Mouse (Mus musculus) midbrain, embryonic 10.5 days (tissue): Measurements from ENCODE around the gene Abhd17b. TPM values are rescaled to one million over a fixed set of nuclear protein-coding genes. Genes with fewer than 3 reads are reported as not detected.

Experiments used
- DNase-seq: peaks from one replicate; pipeline ENCODE4 v3.0.0-alpha.2; 2017; ENCODE audit warnings: low spot score
- H3K27ac ChIP-seq: fragments of 300-500 bp; sonication (generic); replicated peaks from 2 replicates; pipeline ENCODE4 v1.5.1; 2016; ENCODE audit warnings: mild to moderate bottlenecking
- H3K27me3 ChIP-seq: fragments of 300-500 bp; sonication (generic); 2 replicates; pipeline ENCODE4 v1.6.1; 2016; ENCODE audit warnings: low read depth, mild to moderate bottlenecking; ENCODE audit not compliant: poor library complexity, severe bottlenecking
- H3K36me3 ChIP-seq: fragments of 300-500 bp; sonication (generic); 2 replicates; pipeline ENCODE4 v1.6.1; 2016; ENCODE audit warnings: mild to moderate bottlenecking, moderate library complexity
- H3K4me1 ChIP-seq: fragments of 300-500 bp; sonication (generic); 2 replicates; pipeline ENCODE4 v1.6.1; 2016
- H3K4me3 ChIP-seq: fragments of 300-500 bp; sonication (generic); 2 replicates; pipeline ENCODE4 v1.5.1; 2016; ENCODE audit warnings: mild to moderate bottlenecking, moderate library complexity
- H3K9me3 ChIP-seq: fragments of 300-500 bp; sonication (generic); replicated peaks from 2 replicates; pipeline ENCODE4 v1.6.1; 2016; ENCODE audit warnings: mild to moderate bottlenecking
- WGBS: fragments of 180-500 bp; shearing (Covaris S2); methylation state at CpG from one replicate; pipeline ENCODE4 v1.1.7; 2016; 5-methylcytosine and 5-hydroxymethylcytosine counted together
- polyA plus RNA-seq: library from polyadenylated mRNA; unstranded; fragments of >200 nt; fragmentation: Nextera tagmentation; extraction: Ambion mirVana; gene quantifications from 2 replicates; pipeline ENCODE4 v1.2.1, GENCODE M21; 2016

Gene Abhd17b
- polyA plus RNA-seq, 1 experiment from 2014 or later: 36.4 TPM

DNA sequence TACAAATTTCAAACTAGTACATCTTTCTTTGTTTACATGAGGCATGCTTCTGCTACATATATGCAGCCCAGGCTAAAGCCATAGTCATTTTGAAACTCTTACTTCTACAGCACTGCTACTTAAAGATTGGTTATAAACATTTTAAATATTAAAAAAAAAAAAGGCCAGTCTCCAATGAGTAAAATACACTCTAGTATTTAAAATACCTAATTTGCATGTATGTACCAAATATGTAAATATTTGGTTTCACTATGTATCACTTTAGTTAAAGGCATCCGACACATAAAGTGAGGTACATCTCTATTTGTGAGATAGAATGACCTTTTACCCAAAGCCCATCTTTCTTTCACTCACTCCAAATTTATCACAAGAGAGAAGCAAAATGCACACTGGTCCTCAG is 24.0 kb upstream of the Abhd17b start:
- Histone ChIP-seq H3K4me1 (peaks cover 19% of the 10 kb centered on the region), H3K9me3 (no peaks in the 10 kb centered on the region), H3K27me3 (no peaks in the 10 kb centered on the region), H3K27ac (no peak overlapping the region), H3K4me3 (no peak overlapping the region), H3K36me3 (no peaks in the 10 kb centered on the region)
- no peak for DNase-seq
- 98% methylated on average over 1 of the region's 1 CpGs for WGBS

DNA sequence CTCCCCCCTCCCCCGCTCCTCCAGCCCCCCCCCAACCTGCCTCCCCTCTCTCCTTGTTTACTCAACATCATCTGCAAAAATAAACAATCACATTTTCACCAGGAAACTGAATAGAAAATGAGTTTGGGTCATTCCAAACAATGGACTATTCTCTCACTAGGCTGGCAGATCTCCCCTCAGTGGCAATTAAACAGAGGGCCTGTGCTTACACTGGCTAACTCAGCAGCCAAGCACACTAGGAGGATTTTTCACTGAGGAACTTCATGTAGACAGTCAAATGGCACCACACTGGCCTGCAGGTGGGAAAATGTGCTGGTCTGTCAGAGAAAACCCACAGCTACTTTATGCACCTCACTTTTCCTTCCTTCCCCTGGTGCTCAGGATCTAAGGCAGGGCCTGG is 23.5 kb upstream of the Abhd17b start:
- no peak for DNase-seq
- Histone ChIP-seq H3K27me3 (no peaks in the 10 kb centered on the region), H3K4me1 (peaks cover 19% of the 10 kb centered on the region), H3K36me3 (no peaks in the 10 kb centered on the region), H3K4me3 (no peak overlapping the region), H3K27ac (no peak overlapping the region), H3K9me3 (no peaks in the 10 kb centered on the region)
- WGBS: 67% methylated on average over 1 of the region's 1 CpGs

DNA sequence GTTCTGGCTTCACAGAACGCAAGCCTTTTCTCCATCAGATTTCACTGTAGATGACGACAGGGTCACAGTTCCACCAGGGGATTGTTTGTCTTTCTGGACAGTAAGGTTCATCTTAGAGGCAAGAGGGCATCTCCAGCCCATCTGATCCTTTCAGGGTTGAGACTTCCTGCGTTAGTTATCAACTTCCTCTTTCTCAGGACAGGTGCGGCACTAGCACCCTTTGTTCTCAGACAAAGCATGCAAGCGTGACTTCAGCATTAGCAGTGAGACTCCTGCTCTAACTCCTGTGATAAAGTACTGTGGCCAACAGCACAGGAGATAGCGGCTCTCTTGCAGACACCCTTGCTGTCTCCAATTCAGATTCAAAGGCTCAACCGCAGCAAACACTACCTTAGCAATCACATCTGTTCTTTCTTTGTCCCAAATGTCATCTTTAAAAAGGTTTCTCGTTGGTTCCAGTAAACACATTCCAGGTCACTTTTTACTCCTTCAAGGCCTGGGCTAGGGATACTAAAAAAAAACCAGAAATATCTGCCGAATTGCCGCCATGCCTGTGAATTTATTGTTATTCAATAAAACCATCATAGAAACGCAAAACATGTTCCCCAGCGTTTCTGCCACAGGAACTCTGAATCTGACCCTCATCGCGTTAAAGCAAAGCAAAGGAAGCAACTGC is 22.2 kb upstream of the Abhd17b start:
- no peaks in the 10 kb centered on the region for H3K9me3 ChIP-seq
- WGBS: 79% methylated on average over 14 of the region's 14 CpGs
- H3K27ac ChIP-seq: 0 out of 2 replicates have a peak overlapping the region, but pooled peaks have one; percentile 23
- H3K4me3 ChIP-seq: no peak overlapping the region
- no peak for DNase-seq
- no peaks in the 10 kb centered on the region for H3K36me3 ChIP-seq
- no peaks in the 10 kb centered on the region for H3K27me3 ChIP-seq
- H3K4me1 ChIP-seq: peaks cover 19% of the 10 kb centered on the region

DNA sequence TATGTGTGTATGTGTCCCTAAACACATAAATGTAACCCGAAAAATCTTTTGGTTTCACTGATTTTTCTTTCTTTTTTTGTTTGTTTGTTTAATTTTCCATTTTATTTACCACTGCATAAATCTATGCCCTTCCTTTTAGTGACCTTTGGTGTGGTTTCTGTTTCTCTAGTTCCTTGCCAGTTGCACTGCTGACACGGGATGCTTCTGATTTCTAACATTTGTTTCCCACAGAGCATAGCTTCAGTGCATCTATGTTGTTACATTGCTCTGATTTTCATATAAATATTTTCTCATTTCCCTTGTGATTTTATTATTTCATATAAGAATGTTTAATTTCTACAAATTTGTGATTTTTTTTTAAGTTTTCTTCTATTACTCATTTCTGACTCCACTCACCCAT is 17.6 kb upstream of the Abhd17b start:
- WGBS: 94% methylated on average over 2 of the region's 2 CpGs

DNA sequence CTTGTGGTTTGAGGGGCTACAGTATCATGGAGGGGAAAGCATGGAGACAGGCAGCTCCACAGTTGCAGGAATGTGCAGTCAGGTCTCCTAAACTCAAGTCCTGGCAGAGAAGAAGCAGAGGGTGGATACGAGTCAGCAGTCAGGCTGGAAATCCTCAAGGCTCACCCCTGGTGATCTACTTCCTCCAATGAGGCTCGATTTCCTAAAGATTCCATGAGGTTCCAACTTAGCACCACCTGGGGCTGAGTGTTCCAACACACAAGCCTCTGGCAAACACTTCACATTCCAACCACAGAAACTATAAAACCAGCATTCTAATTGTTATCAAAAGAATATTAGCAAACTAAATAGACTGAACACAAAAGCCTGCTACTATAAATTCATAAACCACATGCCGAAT is 16.1 kb upstream of the Abhd17b start:
- H3K4me1 ChIP-seq: no peaks in the 10 kb centered on the region
- H3K36me3 ChIP-seq: peaks cover 5% of the 10 kb centered on the region
- WGBS: 81% methylated on average over 3 of the region's 3 CpGs
- DNase-seq: no peak
- no peak overlapping the region for H3K4me3 ChIP-seq
- H3K27ac ChIP-seq: no peak overlapping the region
- H3K9me3 ChIP-seq: peaks cover 4% of the 10 kb centered on the region; the same call in 1 of the 2 replicates
- no peaks in the 10 kb centered on the region for H3K27me3 ChIP-seq

More for the DNA sequence above, 17.6 kb upstream of the Abhd17b start:
- no peak overlapping the region for H3K27ac ChIP-seq
- H3K4me3 ChIP-seq: no peak overlapping the region
- H3K27me3 ChIP-seq: no peaks in the 10 kb centered on the region
- peaks cover 4% of the 10 kb centered on the region; the same call in 1 of the 2 replicates for H3K9me3 ChIP-seq
- peaks cover 5% of the 10 kb centered on the region for H3K36me3 ChIP-seq
- peaks cover 11% of the 10 kb centered on the region for H3K4me1 ChIP-seq
- no peak for DNase-seq

DNA sequence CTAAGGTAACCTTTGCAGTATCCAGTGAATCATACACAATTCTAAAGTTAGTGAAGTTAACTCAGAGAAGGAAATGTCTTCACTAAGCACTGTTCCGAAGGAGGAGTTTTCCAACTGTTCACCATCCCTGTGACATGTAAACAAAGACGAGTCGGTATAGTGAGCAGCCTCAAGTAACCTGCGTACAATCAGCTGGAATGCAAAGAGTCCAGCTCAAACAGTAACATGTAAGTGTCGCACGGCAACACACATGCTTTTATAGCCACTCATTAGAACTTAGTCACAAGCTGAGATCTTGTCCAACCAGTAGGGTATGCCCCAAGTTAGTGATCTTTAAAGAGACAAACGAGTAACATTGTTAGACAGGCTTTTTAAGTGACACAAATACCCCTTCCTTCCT is 15.3 kb upstream of the Abhd17b start:
- H3K4me3 ChIP-seq: no peak overlapping the region
- DNase-seq: no peak
- 94% methylated on average over 7 of the region's 7 CpGs for WGBS

DNA sequence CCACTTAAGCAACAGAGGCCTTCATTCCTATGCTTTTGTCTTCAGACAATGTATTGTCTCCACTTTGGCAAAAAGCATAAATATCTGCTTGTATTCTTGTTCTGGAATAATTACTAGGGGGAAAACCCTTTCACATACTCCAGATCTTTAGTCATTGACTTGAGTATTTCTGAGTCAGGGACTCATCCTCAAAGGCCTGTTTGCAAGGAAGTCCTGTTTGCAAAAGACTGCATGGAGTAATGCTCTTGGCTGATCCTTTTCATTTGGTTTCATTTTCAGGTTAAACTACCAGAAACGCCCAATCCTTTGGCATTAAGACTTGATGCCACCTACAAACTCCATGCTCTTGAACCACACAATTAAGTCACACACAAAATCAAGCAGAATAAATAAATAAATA is 9.1 kb upstream of the Abhd17b start:
- Histone ChIP-seq H3K27me3 (no peaks in the 10 kb centered on the region), H3K36me3 (0 out of 2 replicates have a peak, but pooled peaks cover 5% of the 10 kb centered on the region), H3K27ac (no peak overlapping the region), H3K9me3 (no peaks in the 10 kb centered on the region), H3K4me1 (no peaks in the 10 kb centered on the region), H3K4me3 (no peak overlapping the region)
- 93% methylated on average over 1 of the region's 1 CpGs for WGBS
- DNase-seq: no peak

More for the DNA sequence above, 15.3 kb upstream of the Abhd17b start:
- Histone ChIP-seq H3K36me3 (peaks cover 5% of the 10 kb centered on the region), H3K9me3 (peaks cover 4% of the 10 kb centered on the region; the same call in 1 of the 2 replicates), H3K27ac (no peak overlapping the region), H3K27me3 (no peaks in the 10 kb centered on the region), H3K4me1 (no peaks in the 10 kb centered on the region)

DNA sequence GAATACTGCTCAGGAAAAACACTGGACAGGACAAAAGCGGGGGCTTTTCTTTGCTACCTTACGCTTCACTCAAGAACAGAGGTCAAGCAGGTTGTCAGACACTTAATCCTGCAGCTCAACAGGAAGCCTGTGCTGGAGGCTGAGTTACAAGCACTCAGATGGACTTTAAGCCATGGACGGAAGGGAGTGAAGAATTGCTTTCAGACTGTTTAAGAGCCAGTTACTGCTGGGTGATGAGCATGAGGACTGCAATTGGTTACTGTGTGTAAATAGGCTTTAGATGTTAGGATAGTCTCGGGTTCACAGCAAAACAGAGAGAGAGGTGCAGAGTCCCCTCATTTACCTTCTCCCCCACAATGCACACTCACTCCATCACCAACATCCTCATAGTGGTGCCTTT is 7.7 kb upstream of the Abhd17b start:
- no peaks in the 10 kb centered on the region for H3K9me3 ChIP-seq
- H3K27ac ChIP-seq: no peak overlapping the region
- H3K4me1 ChIP-seq: 0 out of 2 replicates have a peak, but pooled peaks cover under 1% of the 10 kb centered on the region
- no peaks in the 10 kb centered on the region for H3K27me3 ChIP-seq
- H3K36me3 ChIP-seq: 0 out of 2 replicates have a peak, but pooled peaks cover 5% of the 10 kb centered on the region
- 72% methylated on average over 4 of the region's 4 CpGs for WGBS
- no peak overlapping the region for H3K4me3 ChIP-seq
- no peak for DNase-seq

DNA sequence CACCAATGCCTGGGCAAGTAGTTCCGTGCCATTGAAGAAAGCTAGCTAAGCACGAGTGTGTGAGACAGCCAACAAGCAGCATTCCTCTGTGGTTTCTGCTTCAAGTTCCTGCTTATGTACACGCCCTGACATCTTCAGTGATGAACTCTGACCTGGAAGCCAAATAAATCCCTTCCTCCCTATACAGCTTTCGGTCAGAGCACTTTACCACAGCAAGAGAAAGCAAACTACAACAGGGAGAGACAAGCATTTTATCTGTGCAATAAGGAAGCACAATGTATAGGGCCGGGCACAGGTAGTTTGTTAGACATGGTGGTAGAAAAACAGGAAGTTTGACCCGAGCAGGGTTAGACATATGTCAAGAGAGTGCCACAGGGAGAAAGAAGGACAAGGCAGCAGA is 6.8 kb upstream of the Abhd17b start:
- WGBS: 87% methylated on average over 6 of the region's 6 CpGs
- 0 out of 2 replicates have a peak, but pooled peaks cover 5% of the 10 kb centered on the region for H3K36me3 ChIP-seq
- H3K4me1 ChIP-seq: peaks cover 9% of the 10 kb centered on the region
- no peak for DNase-seq
- no peaks in the 10 kb centered on the region for H3K9me3 ChIP-seq
- H3K27me3 ChIP-seq: no peaks in the 10 kb centered on the region
- no peak overlapping the region for H3K4me3 ChIP-seq
- H3K27ac ChIP-seq: no peak overlapping the region

DNA sequence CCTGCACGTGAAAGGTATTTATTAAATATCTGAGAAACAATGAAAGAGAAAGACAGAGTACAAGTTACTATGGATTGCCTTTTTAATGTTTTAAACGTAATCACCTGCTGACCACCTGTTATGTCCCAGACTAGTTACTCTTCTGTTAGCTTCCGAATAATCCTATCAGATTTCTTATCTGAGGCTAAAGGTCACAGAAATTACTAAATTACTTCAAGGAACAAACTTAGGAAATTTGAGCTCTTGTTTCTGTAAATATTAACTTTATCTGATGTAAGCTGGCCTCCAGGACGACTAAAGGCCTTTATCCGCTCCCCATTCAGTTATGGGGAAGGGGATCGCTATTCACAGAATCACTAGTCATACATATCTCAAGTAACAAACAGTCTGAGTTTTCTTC is 1.3 kb upstream of the Abhd17b start:
- 55% methylated on average over 6 of the region's 6 CpGs for WGBS
- Histone ChIP-seq H3K27me3 (no peaks in the 10 kb centered on the region), H3K36me3 (peaks cover 5% of the 10 kb centered on the region), H3K27ac (peak overlapping the region; percentile 99), H3K9me3 (no peaks in the 10 kb centered on the region), H3K4me1 (peaks cover 37% of the 10 kb centered on the region), H3K4me3 (peak overlapping the region; percentile 94)
- DNase-seq: no peak

DNA sequence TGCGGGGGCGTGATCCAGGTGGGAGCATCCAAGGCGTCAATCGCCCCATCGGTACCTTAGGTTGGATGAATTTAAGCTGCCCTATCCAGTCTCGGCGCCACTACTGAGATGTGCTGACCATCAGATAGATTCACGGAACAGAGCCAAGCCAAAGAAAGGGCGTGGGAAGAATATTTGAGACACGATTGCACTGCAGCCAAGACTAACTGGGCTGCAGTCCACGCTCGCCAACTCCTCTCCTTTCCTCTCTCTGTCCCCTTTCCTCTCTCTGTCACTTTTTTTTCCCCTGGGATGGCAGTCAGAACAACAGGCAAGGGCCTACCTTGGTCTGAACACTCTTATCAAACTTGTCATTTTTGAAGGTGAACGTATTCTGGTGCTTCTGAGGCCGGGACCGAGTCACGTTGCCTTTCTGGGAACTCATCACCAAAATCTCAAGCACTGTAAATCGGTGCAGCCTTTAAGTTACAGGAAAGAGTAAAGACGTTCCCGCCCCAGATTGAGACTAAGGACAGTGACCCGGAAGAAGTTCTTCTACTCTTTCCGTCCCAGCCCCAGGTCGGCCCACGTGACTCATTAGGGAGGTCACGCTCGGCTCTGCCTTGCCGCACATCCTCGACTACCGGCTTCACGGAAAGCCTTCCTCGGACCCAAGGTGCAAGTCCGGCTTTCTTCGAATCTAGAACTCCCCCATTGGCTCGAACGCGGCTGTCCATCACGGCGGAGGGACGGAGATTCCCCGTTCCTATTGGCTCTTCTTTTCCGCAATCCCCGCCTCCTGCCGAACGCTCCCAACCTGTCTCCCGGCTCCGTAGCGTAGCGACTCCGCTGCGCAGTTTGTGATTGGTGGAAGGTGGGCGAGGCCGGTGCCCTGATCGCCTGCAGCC is 457 bp upstream of the Abhd17b start, which contains the start of gene 1110059E24Rik:
Gene 1110059E24Rik, minus strand, starts transcription at position 692 of the 887 bp plus-strand sequence.
- H3K27me3 ChIP-seq: no peaks in the 10 kb centered on the region
- H3K36me3 ChIP-seq: peaks cover 8% of the 10 kb centered on the region
- peak; percentile 98 for DNase-seq
- peak within 1 kb of the TSS; percentile 99 for H3K27ac ChIP-seq
- H3K4me1 ChIP-seq: peaks cover 37% of the 10 kb centered on the region
- 7% methylated on average over 52 of the region's 52 CpGs for WGBS
- peak within 1 kb of the TSS; percentile 94 for H3K4me3 ChIP-seq
- H3K9me3 ChIP-seq: no peaks in the 10 kb centered on the region

DNA sequence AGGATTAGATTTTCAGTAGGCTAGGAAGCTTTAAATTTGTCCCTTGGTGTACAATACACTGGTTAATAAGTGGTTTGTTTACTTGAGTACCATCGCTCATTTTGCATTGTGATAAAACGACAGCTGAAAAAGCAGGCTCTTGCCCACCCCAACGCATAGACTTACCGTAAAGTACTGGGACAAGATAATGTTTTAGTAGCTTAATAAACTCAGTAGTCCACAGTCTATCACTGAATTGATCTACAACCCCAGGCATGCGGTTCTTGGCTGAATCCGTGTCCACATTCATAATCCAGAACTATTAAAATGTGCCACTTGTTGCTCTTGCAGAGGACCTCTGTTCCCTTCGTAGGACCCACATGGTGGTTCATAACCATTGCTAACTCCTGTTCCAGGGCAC is 1.8 kb downstream of the Abhd17b start:
- WGBS: 81% methylated on average over 7 of the region's 7 CpGs
- DNase-seq: no peak

DNA sequence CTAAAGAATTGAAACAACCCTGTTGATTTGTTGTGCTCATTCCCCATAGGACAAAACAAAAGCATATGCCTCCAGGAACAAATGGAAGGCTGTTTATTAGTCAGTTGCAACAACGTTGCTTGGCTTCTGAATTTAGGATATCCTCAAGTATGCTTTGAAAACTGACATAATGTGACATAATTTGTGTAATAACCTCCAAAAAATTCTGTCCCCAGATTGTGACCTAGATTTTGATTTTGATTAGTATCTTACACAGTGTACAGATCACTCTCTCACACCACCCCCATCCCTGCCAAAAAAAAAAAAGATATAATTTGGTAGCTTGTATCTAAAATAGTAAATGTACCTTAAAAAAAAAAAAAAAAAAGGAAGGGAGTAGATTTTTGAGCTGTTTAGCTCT is 7.7 kb downstream of the Abhd17b start:
- Histone ChIP-seq H3K27me3 (no peaks in the 10 kb centered on the region), H3K9me3 (no peaks in the 10 kb centered on the region)
- 97% methylated on average over 1 of the region's 1 CpGs for WGBS

More for the DNA sequence above, 1.8 kb downstream of the Abhd17b start:
- Histone ChIP-seq H3K36me3 (peaks cover 10% of the 10 kb centered on the region), H3K4me1 (peaks cover 37% of the 10 kb centered on the region), H3K4me3 (peak overlapping the region; percentile 94), H3K9me3 (no peaks in the 10 kb centered on the region), H3K27me3 (no peaks in the 10 kb centered on the region), H3K27ac (no peak overlapping the region)

More for the DNA sequence above, 7.7 kb downstream of the Abhd17b start:
- Histone ChIP-seq H3K4me3 (no peak overlapping the region), H3K36me3 (peaks cover 13% of the 10 kb centered on the region), H3K27ac (no peak overlapping the region), H3K4me1 (peaks cover 3% of the 10 kb centered on the region)
- DNase-seq: no peak
